In genomic region chr19:31665007-31665406, GRCm38 (mm10) we compare ENCODE assay signal across 8 mouse cellular contexts.
DNase-seq lines count a peak whose midpoint lies in the region; ATAC-seq and TF ChIP-seq lines count a peak whose summit lies in the region.

No protein-coding gene starts in this region.

- TF ChIP-seq CTCF in lung, postnatal 0 days (IDR thresholded peaks at IDR 0.05), result no peak
- TF ChIP-seq CTCF in layer of hippocampus, adult 2 months (conservative IDR thresholded peaks at IDR 0.05), result no peak

- H3K9me3 ChIP-seq in lung, postnatal 0 days (ENCODE audit: low read length), result no peaks in the 10 kb centered on the region
- H3K9me3 ChIP-seq in forebrain, embryonic 10.5 days, result no peaks in the 10 kb centered on the region
- H3K9me3 ChIP-seq in neural tube, embryonic 13.5 days, result no peaks in the 10 kb centered on the region

- 16% methylated on average over 8 of the region's 8 CpGs for WGBS in lung, postnatal 0 days
- 5% methylated on average over 8 of the region's 8 CpGs for WGBS in forebrain, embryonic 10.5 days
- 6% methylated on average over 8 of the region's 8 CpGs for WGBS in neural tube, embryonic 13.5 days

- no peak for DNase-seq in lung, postnatal 0 days (ENCODE audit: low spot score)
- DNase-seq in lung, postnatal 25 days (ENCODE audit: low spot score), result no peak
- no peak for DNase-seq in forebrain, embryonic 10.5 days (ENCODE audit: extremely low spot score, low spot score)
- DNase-seq in layer of hippocampus, adult 2 months (ENCODE audit: low spot score in 2 of 2), result peak in 1 of 2 experiments; percentile 26
- DNase-seq in gastrocnemius, postnatal 36 days, result no peak
- no peak for DNase-seq in adipocyte (ENCODE audit: low spot score)
- no peak for DNase-seq in adrenal gland, postnatal 10 days

- H3K27ac ChIP-seq in lung, postnatal 0 days (ENCODE audit: low read length), result no peak overlapping the region
- H3K27ac ChIP-seq in forebrain, embryonic 10.5 days, result peak overlapping the region; percentile 87
- peak overlapping the region; percentile 96 for H3K27ac ChIP-seq in layer of hippocampus, adult 2 months
- peak overlapping the region; percentile 64; the same call in 1 of the 2 replicates for H3K27ac ChIP-seq in neural tube, embryonic 13.5 days (replicated peaks)

- H3K27me3 ChIP-seq in lung, postnatal 0 days (replicated peaks; ENCODE audit: insufficient read depth, low read length), result no peaks in the 10 kb centered on the region
- H3K27me3 ChIP-seq in forebrain, embryonic 10.5 days (ENCODE audit: poor library complexity, severe bottlenecking), result peaks cover 29% of the 10 kb centered on the region
- H3K27me3 ChIP-seq in neural tube, embryonic 13.5 days, result peaks cover 6% of the 10 kb centered on the region; the same call in 1 of the 2 replicates

- no peak overlapping the region for H3K9ac ChIP-seq in lung, postnatal 0 days (replicated peaks; ENCODE audit: low read depth)
- H3K9ac ChIP-seq in neural tube, embryonic 13.5 days, result peak overlapping the region; percentile 69

- intact Hi-C loops in gastrocnemius, postnatal 36 days (cut with DNase I), result no loop called here

- H3K4me2 ChIP-seq in lung, postnatal 0 days (replicated peaks; ENCODE audit: low read depth, low read length), result peak overlapping the region; percentile 94
- peak overlapping the region; percentile 82 for H3K4me2 ChIP-seq in neural tube, embryonic 13.5 days

- H3K4me3 ChIP-seq in lung, postnatal 0 days (ENCODE audit: low read depth, low read length), result peak overlapping the region; percentile 60
- peak overlapping the region; percentile 74 for H3K4me3 ChIP-seq in forebrain, embryonic 10.5 days
- peak overlapping the region; percentile 69 for H3K4me3 ChIP-seq in layer of hippocampus, adult 2 months
- peak overlapping the region; percentile 56 for H3K4me3 ChIP-seq in neural tube, embryonic 13.5 days

- 0 out of 2 replicates have a peak, but pooled peaks have one; percentile 2 for ATAC-seq in lung, postnatal 0 days
- ATAC-seq in neural tube, embryonic 13.5 days (ENCODE audit: low read depth), result no peak

- H3K36me3 ChIP-seq in lung, postnatal 0 days (ENCODE audit: insufficient read depth, low read length), result no peaks in the 10 kb centered on the region
- H3K36me3 ChIP-seq in forebrain, embryonic 10.5 days (replicated peaks), result no peaks in the 10 kb centered on the region
- no peaks in the 10 kb centered on the region for H3K36me3 ChIP-seq in neural tube, embryonic 13.5 days

- no peak for TF ChIP-seq EP300 in lung, postnatal 0 days (IDR thresholded peaks at IDR 0.05)

- peaks cover 15% of the 10 kb centered on the region; the same call in 1 of the 2 replicates for H3K4me1 ChIP-seq in lung, postnatal 0 days (ENCODE audit: insufficient read depth, low read depth, low read length)
- H3K4me1 ChIP-seq in forebrain, embryonic 10.5 days, result peaks cover 14% of the 10 kb centered on the region
- peaks cover 24% of the 10 kb centered on the region for H3K4me1 ChIP-seq in neural tube, embryonic 13.5 days (replicated peaks)
